Mouse (Mus musculus) effector memory CD4-positive, alpha-beta T cell, adult 5 months (primary cell): Measurements from ENCODE around the gene St14. TPM values are rescaled to one million over a fixed set of nuclear protein-coding genes. Genes with fewer than 3 reads are reported as not detected.

Experiments
- polyA plus RNA-seq: library from polyadenylated mRNA; unstranded; fragments of 100-300 nt; shearing (Covaris generic); gene quantifications from one replicate; pipeline ENCODE4 v1.2.1, GENCODE M21; 2017

St14 gene
- polyA plus RNA-seq = 10.2 TPM

GRCm38 (mm10) chr9:31131205-31131968 is at the start of gene St14:
Gene St14, minus strand, starts transcription at chr9:31131853.

Other genes with a start within 250 kb of the St14 start
- gene Adamts15, start 209.4 kb downstream of the St14 start, polyA plus RNA-seq = not detected
- gene Adamts8, start 189.3 kb downstream of the St14 start, polyA plus RNA-seq = not detected
- gene Zbtb44, start 101.2 kb downstream of the St14 start, polyA plus RNA-seq = 40.0 TPM
- 186 TPM for gene Aplp2, start 80.0 kb upstream of the St14 start, polyA plus RNA-seq
- 18.2 TPM for gene Prdm10, start 148.7 kb upstream of the St14 start, polyA plus RNA-seq